Mouse (Mus musculus) hindbrain, postnatal 0 days (tissue): ENCODE results near the gene Ttc21b. TPM values are rescaled to one million over a fixed set of nuclear protein-coding genes. Genes with fewer than 3 reads are reported as not detected.

Experiments
- ATAC-seq: fragments of 200-750 bp; cut with Nextera tagmentation; 2 replicates; pipeline ENCODE4 v1.8.0; 2017; ENCODE audit warnings: mild to moderate bottlenecking, moderate TSS enrichment, moderate library complexity
- DNase-seq: peaks from one replicate; pipeline ENCODE4 v3.0.0-alpha.2; 2015; ENCODE audit warnings: low spot score
- H3K27ac ChIP-seq: fragments of 300-500 bp; sonication (generic); 2 replicates; pipeline ENCODE4 v1.5.1; 2014; ENCODE audit warnings: mild to moderate bottlenecking
- H3K27me3 ChIP-seq: fragments of 300-500 bp; sonication (generic); 2 replicates; pipeline ENCODE4 v1.6.1; 2014; ENCODE audit warnings: low read length, mixed read lengths; ENCODE audit not compliant: insufficient read depth
- H3K36me3 ChIP-seq: fragments of 300-500 bp; sonication (generic); 2 replicates; pipeline ENCODE4 v1.6.1; 2014; ENCODE audit warnings: low read length, mixed read lengths; ENCODE audit not compliant: insufficient read depth
- H3K4me1 ChIP-seq: fragments of 300-500 bp; sonication (generic); 2 replicates; pipeline ENCODE4 v1.6.1; 2014; ENCODE audit warnings: antibody characterized with exemption, low read length, mixed read lengths; ENCODE audit not compliant: insufficient read depth
- H3K4me2 ChIP-seq: fragments of 300-500 bp; sonication (generic); 2 replicates; pipeline ENCODE4 v1.6.1; 2014; ENCODE audit warnings: low read depth, mild to moderate bottlenecking, low read length, moderate library complexity, mixed read lengths
- H3K4me3 ChIP-seq: fragments of 300-500 bp; sonication (generic); 2 replicates; pipeline ENCODE4 v1.5.1; 2014; ENCODE audit warnings: low read length
- H3K9ac ChIP-seq: fragments of 300-500 bp; sonication (generic); replicated peaks from 2 replicates; pipeline ENCODE4 v1.6.1; 2014; ENCODE audit warnings: mild to moderate bottlenecking, low read length, moderate library complexity, mixed read lengths
- H3K9me3 ChIP-seq: fragments of 300-500 bp; sonication (generic); 2 replicates; pipeline ENCODE4 v1.6.1; 2016; ENCODE audit warnings: low read length, mixed read lengths
- CTCF ChIP-seq: IDR thresholded peaks from 2 replicates; pipeline ENCODE4 v1.5.1; 2016; ENCODE audit warnings: antibody characterized with exemption, control low read depth, low read depth
- WGBS: fragments of 180-500 bp; shearing (Covaris S2); extraction: QIAGEN DNeasy Blood & Tissue Kit; methylation state at CpG from one replicate; pipeline ENCODE4 v1.1.7; 2014; 5-methylcytosine and 5-hydroxymethylcytosine counted together
- polyA plus RNA-seq: library from polyadenylated mRNA; unstranded; fragments of >200 nt; fragmentation: Nextera tagmentation; extraction: Ambion mirVana; gene quantifications from 2 replicates; pipeline ENCODE4 v1.2.1, GENCODE M21; 2015
- total RNA-seq: library from RNA; depleted of rRNA; stranded (reverse); fragments of >200 nt; gene quantifications from 2 replicates; pipeline ENCODE4 v1.2.3, GENCODE M21; 2014

Gene Ttc21b
- total and polyA plus RNA-seq, 2 experiments from 2014 or later, result 5.2 to 8.9 TPM

DNA sequence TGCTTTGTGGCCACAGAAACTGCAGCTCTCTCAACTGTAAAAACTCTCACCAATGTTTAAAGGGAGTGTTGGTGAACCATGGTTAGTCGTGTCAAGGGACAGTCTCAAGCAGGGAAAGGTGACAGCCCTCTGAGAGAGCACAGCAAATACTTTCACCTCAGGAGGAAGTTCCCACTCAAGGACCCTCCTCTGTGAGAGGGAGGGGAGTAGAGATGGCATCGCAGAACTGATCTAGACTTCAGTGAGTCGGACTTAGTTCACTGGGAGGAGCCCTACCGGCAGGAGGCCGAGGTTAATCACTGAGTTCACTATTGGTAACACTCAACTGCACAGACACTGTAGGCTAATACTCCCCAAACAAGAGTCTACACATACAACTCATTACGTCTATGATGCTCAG lies 68.9 kb downstream of the Ttc21b start:
- no peak for TF ChIP-seq CTCF
- ATAC-seq (no peak), DNase-seq (no peak)
- Histone ChIP-seq H3K4me1 (no peaks in the 10 kb centered on the region; the same call in 1 of the 2 replicates), H3K9me3 (no peaks in the 10 kb centered on the region), H3K9ac (no peak overlapping the region), H3K4me2 (no peak overlapping the region), H3K4me3 (no peak overlapping the region), H3K27me3 (no peaks in the 10 kb centered on the region), H3K27ac (no peak overlapping the region), H3K36me3 (peaks cover 6% of the 10 kb centered on the region)
- WGBS, result 80% methylated on average over 6 of the region's 6 CpGs

DNA sequence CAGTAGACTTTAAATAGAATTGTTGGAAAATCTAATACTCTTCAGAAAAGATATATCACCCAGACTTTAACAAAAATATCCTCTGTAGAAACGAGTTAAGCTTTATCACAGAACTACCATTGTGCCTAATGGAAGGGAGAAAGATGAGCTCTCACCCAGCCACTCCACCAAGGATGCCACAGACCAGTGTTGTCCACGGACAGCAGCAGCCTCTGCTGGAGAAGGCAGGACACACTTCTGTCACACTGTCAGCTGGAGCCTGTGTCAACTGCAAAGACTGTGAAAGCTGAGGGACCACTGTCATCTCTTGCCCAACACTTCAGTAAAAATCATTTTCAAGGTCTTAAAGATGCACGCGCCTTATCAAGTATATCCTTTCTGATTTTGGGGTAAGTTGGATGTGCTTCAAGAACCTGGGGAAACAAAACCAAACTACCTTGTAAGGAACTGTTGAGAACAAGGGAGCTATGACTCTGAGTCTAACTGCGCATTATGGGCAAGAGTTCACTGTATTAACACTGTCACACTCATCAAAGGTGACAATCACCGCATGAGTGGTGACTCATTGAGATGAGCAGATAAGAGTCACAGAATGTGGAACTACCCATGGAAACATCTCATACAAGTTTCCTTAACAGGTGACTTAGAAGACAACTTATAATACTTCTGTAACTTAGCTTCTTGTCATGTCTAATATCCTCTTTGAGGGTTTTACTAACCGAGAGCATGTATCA lies 71.8 kb downstream of the Ttc21b start:
- no peak overlapping the region for H3K27ac ChIP-seq
- no peak overlapping the region for H3K4me3 ChIP-seq
- H3K4me1 ChIP-seq, result no peaks in the 10 kb centered on the region
- DNase-seq (peak; percentile 81), ATAC-seq (peak; percentile 91)
- peak; percentile 94 for TF ChIP-seq CTCF
- H3K27me3 ChIP-seq, result no peaks in the 10 kb centered on the region
- peaks cover 3% of the 10 kb centered on the region; the same call in 1 of the 2 replicates for H3K36me3 ChIP-seq
- no peak overlapping the region for H3K4me2 ChIP-seq
- H3K9me3 ChIP-seq, result no peaks in the 10 kb centered on the region
- H3K9ac ChIP-seq, result no peak overlapping the region
- 76% methylated on average over 7 of the region's 7 CpGs for WGBS

DNA sequence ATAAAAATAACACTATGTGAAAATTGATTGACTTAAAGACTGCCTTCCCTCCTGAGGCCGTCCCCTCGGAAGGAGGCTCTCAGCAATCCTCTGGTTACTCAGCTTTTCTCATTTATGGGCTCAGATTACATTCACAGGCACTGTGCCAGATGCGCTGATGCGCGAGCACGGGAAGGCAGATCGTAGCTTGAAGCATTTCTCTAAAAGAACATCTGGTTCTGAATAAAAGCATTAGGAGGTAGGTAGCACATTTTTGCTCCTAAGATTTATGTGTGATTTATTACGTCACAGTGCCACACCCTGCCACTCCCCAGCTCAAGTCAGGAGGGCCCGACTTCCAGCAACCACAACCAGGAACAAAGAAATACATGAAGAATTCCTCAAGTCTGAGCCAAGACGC lies 76.1 kb downstream of the Ttc21b start:
- no peak overlapping the region for H3K9ac ChIP-seq
- no peak overlapping the region for H3K4me3 ChIP-seq
- no peak for TF ChIP-seq CTCF
- ATAC-seq (no peak), DNase-seq (peak; percentile 75)
- H3K9me3 ChIP-seq, result no peaks in the 10 kb centered on the region
- H3K36me3 ChIP-seq, result no peaks in the 10 kb centered on the region
- peak overlapping the region; percentile 45 for H3K4me2 ChIP-seq
- H3K4me1 ChIP-seq, result peaks cover 13% of the 10 kb centered on the region
- no peaks in the 10 kb centered on the region for H3K27me3 ChIP-seq
- H3K27ac ChIP-seq, result no peak overlapping the region
- 26% methylated on average over 10 of the region's 10 CpGs for WGBS

DNA sequence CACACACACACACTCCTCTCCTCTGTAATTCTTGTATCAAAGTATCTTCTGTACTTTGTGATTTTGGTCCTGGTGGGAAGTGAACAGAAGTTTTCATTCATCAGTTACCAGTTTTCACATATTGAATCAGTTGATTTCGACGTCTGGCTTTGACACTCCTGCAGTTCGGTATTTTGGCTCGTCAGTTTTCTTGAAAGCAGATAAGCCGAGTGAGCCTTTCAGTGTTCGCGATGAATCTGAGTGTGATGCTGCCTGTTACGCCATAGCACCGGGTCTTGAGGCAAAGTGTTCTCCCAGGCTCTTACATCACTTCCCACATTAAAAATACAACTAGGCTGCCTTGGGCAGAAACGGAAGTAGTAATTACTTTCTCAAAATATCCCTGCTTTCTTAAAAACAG lies 76.6 kb downstream of the Ttc21b start:
- no peak overlapping the region for H3K4me3 ChIP-seq
- no peaks in the 10 kb centered on the region for H3K9me3 ChIP-seq
- TF ChIP-seq CTCF, result no peak
- no peak overlapping the region for H3K27ac ChIP-seq
- no peaks in the 10 kb centered on the region for H3K27me3 ChIP-seq
- ATAC-seq (no peak), DNase-seq (peak; percentile 54)
- H3K4me2 ChIP-seq, result peak overlapping the region; percentile 45; the same call in 1 of the 2 replicates
- 14% methylated on average over 10 of the region's 10 CpGs for WGBS
- peaks cover 13% of the 10 kb centered on the region for H3K4me1 ChIP-seq
- H3K9ac ChIP-seq, result no peak overlapping the region
- H3K36me3 ChIP-seq, result no peaks in the 10 kb centered on the region

DNA sequence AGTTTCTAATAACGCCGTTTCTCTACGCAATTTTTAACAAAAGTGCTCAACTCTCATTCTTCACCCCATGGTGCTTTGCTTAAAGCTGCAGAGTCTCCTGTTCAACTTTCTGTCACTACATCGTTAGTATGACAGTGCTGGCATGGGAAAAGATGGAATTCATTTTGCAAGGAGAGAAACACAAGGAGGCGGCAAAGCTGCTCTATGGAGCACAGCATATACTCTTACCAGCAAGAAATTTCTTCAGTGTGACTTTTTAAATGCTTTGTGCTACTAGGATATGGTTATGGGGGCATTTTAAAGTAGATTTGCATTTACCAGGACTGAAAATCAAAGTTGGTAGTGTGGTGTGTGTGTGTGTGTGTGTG lies 77.6 kb downstream of the Ttc21b start:
- Histone ChIP-seq H3K4me1 (peaks cover 13% of the 10 kb centered on the region), H3K4me3 (no peak overlapping the region), H3K36me3 (no peaks in the 10 kb centered on the region), H3K27ac (peak overlapping the region; percentile 66; the same call in 1 of the 2 replicates), H3K4me2 (peak overlapping the region; percentile 51), H3K9ac (no peak overlapping the region), H3K27me3 (no peaks in the 10 kb centered on the region), H3K9me3 (no peaks in the 10 kb centered on the region)
- ATAC-seq (no peak), DNase-seq (peak; percentile 20)
- TF ChIP-seq CTCF, result 0 out of 2 replicates have a peak, but pooled peaks have one; percentile 7
- WGBS, result 20% methylated on average over 5 of the region's 5 CpGs

DNA sequence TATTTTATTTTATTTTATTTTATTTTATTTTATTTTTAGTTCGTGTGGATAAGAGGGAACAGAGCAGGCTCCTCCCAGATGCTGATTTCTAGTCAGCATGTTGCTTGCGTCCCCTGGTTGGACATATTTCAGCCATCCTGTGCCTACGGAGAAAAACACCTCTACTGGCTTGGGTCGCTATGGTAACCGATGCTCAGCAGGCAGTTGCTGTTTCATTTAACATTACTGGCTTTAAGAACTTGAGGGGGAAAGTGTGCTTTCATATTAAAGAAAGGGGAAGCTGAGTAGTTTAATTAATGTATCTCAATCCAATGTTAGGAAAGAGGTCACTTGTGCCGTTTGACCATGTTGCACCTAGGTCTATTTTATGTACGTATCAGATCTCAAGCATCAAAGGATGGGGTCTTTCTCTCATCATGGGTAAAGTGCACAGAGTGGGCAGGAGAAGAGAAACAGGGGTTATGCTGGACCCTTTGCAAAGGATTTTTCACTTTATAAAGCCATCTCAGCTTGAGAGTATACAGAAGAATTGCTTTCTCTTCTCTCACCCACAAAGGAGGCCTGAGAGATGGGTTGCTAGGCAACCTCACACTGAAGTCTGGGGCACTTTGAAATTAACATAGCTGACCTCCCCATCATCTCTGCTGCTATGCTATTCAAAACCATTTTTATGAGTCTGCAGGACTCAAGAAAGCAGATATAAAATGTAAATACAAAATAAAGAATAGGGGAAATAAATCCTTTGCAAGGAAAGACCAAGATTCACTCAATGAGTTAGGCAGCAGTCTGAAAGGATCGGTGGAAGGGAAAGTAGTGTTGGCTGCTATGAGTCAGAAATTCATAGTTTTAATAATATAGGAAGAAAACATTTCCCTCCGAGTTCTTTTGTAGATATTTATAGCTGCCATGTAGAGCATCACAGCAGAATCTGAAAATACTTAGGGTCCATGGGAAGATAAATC lies 78.2 kb downstream of the Ttc21b start:
- no peak for TF ChIP-seq CTCF
- peaks cover 13% of the 10 kb centered on the region for H3K4me1 ChIP-seq
- H3K4me2 ChIP-seq, result peak overlapping the region; percentile 51
- H3K9ac ChIP-seq, result no peak overlapping the region
- DNase-seq, result peak; percentile 80
- no peaks in the 10 kb centered on the region for H3K9me3 ChIP-seq
- no peaks in the 10 kb centered on the region for H3K27me3 ChIP-seq
- H3K36me3 ChIP-seq, result no peaks in the 10 kb centered on the region
- ATAC-seq, result peak; percentile 76
- no peak overlapping the region for H3K4me3 ChIP-seq
- 9% methylated on average over 9 of the region's 9 CpGs for WGBS
- H3K27ac ChIP-seq, result peak overlapping the region; percentile 66
